Mouse (Mus musculus) heart, postnatal 0 days (tissue): Measurements from ENCODE around the gene Ccdc187.

ENCODE experiments used
- CTCF ChIP-seq: IDR thresholded peaks from 2 replicates; pipeline ENCODE4 v1.5.1; 2016; ENCODE audit warnings: antibody characterized with exemption, control low read depth, low read depth
- EP300 ChIP-seq: IDR thresholded peaks from 2 replicates; pipeline ENCODE4 v1.6.1; 2016; ENCODE audit warnings: antibody characterized with exemption, low read depth

- TF ChIP-seq CTCF (no peak), EP300 (no peak)
These were observed 19.0 kb upstream of the Ccdc187 start for GRCm38 (mm10) chr2:26313394-26313793.
